Mouse (Mus musculus) neural tube, embryonic 11.5 days (tissue): ENCODE results near the gene Hvcn1. TPM values are rescaled to one million over a fixed set of nuclear protein-coding genes. Genes with fewer than 3 reads are reported as not detected.

Experiments used
- ATAC-seq: fragments of 200-750 bp; cut with Nextera tagmentation; 2 replicates; pipeline ENCODE4 v1.8.0; 2017; ENCODE audit warnings: moderate number of reproducible peaks, mild to moderate bottlenecking, moderate TSS enrichment, moderate library complexity; ENCODE audit not compliant: insufficient read depth, low FRiP score, low TSS enrichment
- DNase-seq: peaks from one replicate; pipeline ENCODE4 v3.0.0-alpha.2; 2015; ENCODE audit warnings: low spot score
- H3K27ac ChIP-seq: fragments of 300-500 bp; sonication (generic); 2 replicates; pipeline ENCODE4 v1.5.1; 2014; ENCODE audit warnings: low read depth, mild to moderate bottlenecking, low read length
- H3K27me3 ChIP-seq: fragments of 300-500 bp; sonication (generic); 2 replicates; pipeline ENCODE4 v1.6.1; 2014; ENCODE audit warnings: mild to moderate bottlenecking, low read length, mixed read lengths; ENCODE audit not compliant: control insufficient read depth, insufficient read depth
- H3K36me3 ChIP-seq: fragments of 300-500 bp; sonication (generic); 2 replicates; pipeline ENCODE4 v1.6.1; 2014; ENCODE audit warnings: mild to moderate bottlenecking, low read length, moderate library complexity, mixed read lengths; ENCODE audit not compliant: control insufficient read depth, insufficient read depth
- H3K4me1 ChIP-seq: fragments of 300-500 bp; sonication (generic); 2 replicates; pipeline ENCODE4 v1.6.1; 2014; ENCODE audit warnings: low read length, mixed read lengths; ENCODE audit not compliant: control insufficient read depth, insufficient read depth
- H3K4me2 ChIP-seq: fragments of 300-500 bp; sonication (generic); 2 replicates; pipeline ENCODE4 v1.6.1; 2014; ENCODE audit warnings: low read depth, mild to moderate bottlenecking, moderate library complexity
- H3K4me3 ChIP-seq: fragments of 300-500 bp; sonication (generic); 2 replicates; pipeline ENCODE4 v1.5.1; 2014; ENCODE audit warnings: low read depth, low read length
- H3K9ac ChIP-seq: fragments of 300-500 bp; sonication (generic); 2 replicates; pipeline ENCODE4 v1.6.1; 2014; ENCODE audit warnings: mild to moderate bottlenecking, low read length
- H3K9me3 ChIP-seq: fragments of 300-500 bp; sonication (generic); 2 replicates; pipeline ENCODE4 v1.6.1; 2016; ENCODE audit warnings: low read length; ENCODE audit not compliant: control insufficient read depth
- WGBS: fragments of 180-500 bp; shearing (Covaris S2); extraction: QIAGEN DNeasy Blood & Tissue Kit; methylation state at CpG from one replicate; pipeline ENCODE4 v1.1.7; 2014; 5-methylcytosine and 5-hydroxymethylcytosine counted together
- polyA plus RNA-seq: library from polyadenylated mRNA; unstranded; fragments of >200 nt; fragmentation: Nextera tagmentation; extraction: Ambion mirVana; gene quantifications from 2 replicates; pipeline ENCODE4 v1.2.1, GENCODE M21; 2014

Hvcn1 gene
- 5.6 and 6.0 TPM in 2 replicates for polyA plus RNA-seq

DNA sequence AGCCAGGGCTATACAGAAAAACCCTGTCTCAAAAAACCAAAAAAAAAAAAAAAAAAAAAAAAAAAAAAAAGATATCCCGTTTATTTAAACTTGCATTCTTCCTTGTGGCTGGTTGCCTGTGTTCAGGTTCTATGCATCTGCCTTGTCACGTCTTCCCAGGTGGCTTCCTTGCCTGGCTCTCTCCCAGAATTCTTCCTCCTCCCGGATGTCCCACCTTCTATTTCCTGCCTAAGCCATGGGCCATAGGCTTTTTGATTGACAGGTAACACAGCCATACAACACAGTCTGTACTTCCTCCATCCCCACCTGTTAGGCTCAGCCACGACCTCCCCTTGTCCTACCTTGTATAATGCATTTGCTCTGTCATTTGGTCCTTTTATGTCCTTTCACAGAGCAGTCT, at the start of gene Hvcn1:
Gene Hvcn1, plus strand, starts transcription at position 330 of the 400 bp plus-strand sequence.
- Histone ChIP-seq H3K9me3 (no peaks in the 10 kb centered on the region), H3K4me3 (no peak within 1 kb of the TSS), H3K27me3 (no peaks in the 10 kb centered on the region), H3K4me2 (no peak within 1 kb of the TSS), H3K27ac (no peak within 1 kb of the TSS), H3K4me1 (peaks cover 7% of the 10 kb centered on the region; the same call in 1 of the 2 replicates), H3K36me3 (no peaks in the 10 kb centered on the region), H3K9ac (no peak within 1 kb of the TSS)
- ATAC-seq = no peak
- WGBS = 81% methylated on average over 3 of the region's 4 CpGs
- DNase-seq = no peak

GRCm38 (mm10) chr5:122157827-122158381, 48.7 kb upstream of the Hvcn1 start, which contains the start of gene Ppp1cc:
Gene Ppp1cc (plus strand): TSS chr5:122158278.
- WGBS = under 1% methylated on average over 48 of the region's 54 CpGs
- DNase-seq = peak; percentile 96
- no peaks in the 10 kb centered on the region for H3K27me3 ChIP-seq
- H3K9ac ChIP-seq = peak within 1 kb of the TSS; percentile 94
- peak; percentile 90 for ATAC-seq
- H3K4me2 ChIP-seq = peak within 1 kb of the TSS; percentile 58
- H3K27ac ChIP-seq = peak within 1 kb of the TSS; percentile 57; the same call in 1 of the 2 replicates
- H3K36me3 ChIP-seq = no peaks in the 10 kb centered on the region; the same call in 1 of the 2 replicates
- peaks cover 28% of the 10 kb centered on the region for H3K4me1 ChIP-seq
- H3K4me3 ChIP-seq = peak within 1 kb of the TSS; percentile 99
- no peaks in the 10 kb centered on the region for H3K9me3 ChIP-seq

GRCm38 (mm10) chr5:122158557-122159515, 47.8 kb upstream of the Hvcn1 start:
- no peaks in the 10 kb centered on the region for H3K9me3 ChIP-seq
- DNase-seq (peak; percentile 33), ATAC-seq (0 out of 2 replicates have a peak, but pooled peaks have one; percentile 28)
- H3K4me3 ChIP-seq = peak overlapping the region; percentile 99
- H3K27me3 ChIP-seq = no peaks in the 10 kb centered on the region
- peak overlapping the region; percentile 94 for H3K9ac ChIP-seq
- H3K4me1 ChIP-seq = peaks cover 30% of the 10 kb centered on the region
- WGBS = 3% methylated on average over 40 of the region's 42 CpGs
- peaks cover 3% of the 10 kb centered on the region for H3K36me3 ChIP-seq
- peak overlapping the region; percentile 57; the same call in 1 of the 2 replicates for H3K27ac ChIP-seq
- peak overlapping the region; percentile 55 for H3K4me2 ChIP-seq

GRCm38 (mm10) chr5:122163194-122163593, 43.4 kb upstream of the Hvcn1 start:
- peaks cover 32% of the 10 kb centered on the region for H3K4me1 ChIP-seq
- H3K9me3 ChIP-seq = no peaks in the 10 kb centered on the region
- ATAC-seq (no peak), DNase-seq (no peak)
- H3K9ac ChIP-seq = no peak overlapping the region
- H3K27me3 ChIP-seq = no peaks in the 10 kb centered on the region
- no peak overlapping the region for H3K27ac ChIP-seq
- 68% methylated on average over 6 of the region's 6 CpGs for WGBS
- peaks cover 8% of the 10 kb centered on the region for H3K36me3 ChIP-seq
- no peak overlapping the region for H3K4me3 ChIP-seq
- H3K4me2 ChIP-seq = no peak overlapping the region

GRCm38 (mm10) chr5:122164011-122164410, 42.6 kb upstream of the Hvcn1 start:
- H3K27me3 ChIP-seq = no peaks in the 10 kb centered on the region
- H3K27ac ChIP-seq = no peak overlapping the region
- no peak overlapping the region for H3K9ac ChIP-seq
- DNase-seq (no peak), ATAC-seq (no peak)
- H3K4me3 ChIP-seq = no peak overlapping the region
- peaks cover 32% of the 10 kb centered on the region for H3K4me1 ChIP-seq
- H3K4me2 ChIP-seq = no peak overlapping the region
- no peaks in the 10 kb centered on the region for H3K9me3 ChIP-seq
- peaks cover 13% of the 10 kb centered on the region for H3K36me3 ChIP-seq
- 89% methylated on average over 3 of the region's 3 CpGs for WGBS

- Histone ChIP-seq H3K36me3 (peaks cover 21% of the 10 kb centered on the region), H3K4me3 (no peak overlapping the region), H3K9ac (no peak overlapping the region), H3K9me3 (no peaks in the 10 kb centered on the region), H3K27me3 (no peaks in the 10 kb centered on the region), H3K4me1 (peaks cover 25% of the 10 kb centered on the region), H3K4me2 (no peak overlapping the region), H3K27ac (no peak overlapping the region)
- WGBS = 78% methylated on average over 6 of the region's 6 CpGs
- DNase-seq (no peak), ATAC-seq (no peak)
Observed at GRCm38 (mm10) chr5:122165233-122165915, 41.2 kb upstream of the Hvcn1 start.

- DNase-seq = no peak
- Histone ChIP-seq H3K4me2 (no peak overlapping the region), H3K36me3 (peaks cover 33% of the 10 kb centered on the region), H3K4me3 (no peak overlapping the region), H3K9ac (no peak overlapping the region), H3K27ac (0 out of 2 replicates have a peak overlapping the region, but pooled peaks have one; percentile 34), H3K9me3 (no peaks in the 10 kb centered on the region), H3K27me3 (no peaks in the 10 kb centered on the region), H3K4me1 (peaks cover 13% of the 10 kb centered on the region)
- 61% methylated on average over 8 of the region's 8 CpGs for WGBS
- no peak for ATAC-seq
Observed at GRCm38 (mm10) chr5:122166636-122167161, 39.9 kb upstream of the Hvcn1 start.

DNA sequence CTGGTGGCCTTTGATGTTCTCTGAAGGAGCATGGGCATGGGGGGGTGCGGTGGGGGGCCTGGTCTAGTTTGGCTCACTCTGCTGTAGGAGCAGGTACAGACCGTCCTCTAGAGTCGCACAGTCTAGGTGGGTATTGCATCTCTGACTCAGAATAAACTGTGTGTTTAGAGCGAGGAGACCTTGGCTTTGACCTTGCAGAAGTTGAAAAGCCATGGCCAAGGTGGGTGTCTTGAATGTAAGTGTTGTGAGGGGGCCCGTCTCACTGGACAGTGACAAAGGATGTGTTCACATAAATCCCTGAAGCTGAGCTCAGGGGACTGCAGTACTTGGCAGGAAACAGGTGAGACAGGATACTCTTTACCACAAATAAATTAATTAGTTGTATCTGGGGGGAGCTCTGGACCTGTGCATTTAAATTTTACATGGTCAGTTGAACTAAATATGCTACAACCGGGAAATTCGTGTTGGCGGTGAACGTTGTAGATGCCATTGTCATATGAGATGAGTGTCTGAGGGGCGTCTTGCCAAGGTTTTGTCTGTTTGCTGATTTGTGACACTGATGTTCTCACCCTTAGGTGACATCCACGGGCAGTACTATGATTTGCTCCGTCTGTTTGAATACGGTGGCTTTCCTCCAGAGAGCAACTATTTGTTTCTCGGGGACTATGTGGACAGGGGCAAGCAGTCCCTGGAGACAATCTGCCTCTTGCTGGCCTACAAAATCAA, 38.1 kb upstream of the Hvcn1 start:
- no peak overlapping the region for H3K9ac ChIP-seq
- H3K9me3 ChIP-seq = no peaks in the 10 kb centered on the region
- no peak overlapping the region for H3K4me3 ChIP-seq
- H3K36me3 ChIP-seq = peaks cover 37% of the 10 kb centered on the region
- DNase-seq = no peak
- H3K4me1 ChIP-seq = peaks cover 8% of the 10 kb centered on the region
- no peaks in the 10 kb centered on the region for H3K27me3 ChIP-seq
- no peak overlapping the region for H3K4me2 ChIP-seq
- H3K27ac ChIP-seq = no peak overlapping the region
- ATAC-seq = no peak
- WGBS = 89% methylated on average over 13 of the region's 14 CpGs
